Mouse (Mus musculus) neural tube, embryonic 14.5 days (tissue): ENCODE data around the gene Vwa8. TPM values are rescaled to one million over a fixed set of nuclear protein-coding genes. Genes with fewer than 3 reads are reported as not detected.

Source experiments
- ATAC-seq: fragments of 200-750 bp; cut with Nextera tagmentation; 2 replicates; pipeline ENCODE4 v1.8.0; 2017; ENCODE audit warnings: low read depth, mild to moderate bottlenecking, moderate TSS enrichment, moderate library complexity
- H3K27ac ChIP-seq: fragments of 300-500 bp; sonication (generic); 2 replicates; pipeline ENCODE4 v1.5.1; 2014; ENCODE audit warnings: low read depth, mild to moderate bottlenecking, control low read depth, low read length, moderate library complexity, mixed read lengths
- H3K27me3 ChIP-seq: fragments of 300-500 bp; sonication (generic); 2 replicates; pipeline ENCODE4 v1.6.1; 2014; ENCODE audit warnings: low read length; ENCODE audit not compliant: control insufficient read depth, insufficient read depth
- H3K36me3 ChIP-seq: fragments of 300-500 bp; sonication (generic); 2 replicates; pipeline ENCODE4 v1.6.1; 2014; ENCODE audit warnings: low read length, mixed read lengths; ENCODE audit not compliant: control insufficient read depth, insufficient read depth
- H3K4me1 ChIP-seq: fragments of 300-500 bp; sonication (generic); 2 replicates; pipeline ENCODE4 v1.6.1; 2014; ENCODE audit warnings: low read length; ENCODE audit not compliant: control insufficient read depth, insufficient read depth
- H3K4me2 ChIP-seq: fragments of 300-500 bp; sonication (generic); 2 replicates; pipeline ENCODE4 v1.6.1; 2014; ENCODE audit warnings: mild to moderate bottlenecking, low read depth, low read length, control low read depth
- H3K4me3 ChIP-seq: fragments of 300-500 bp; sonication (generic); 2 replicates; pipeline ENCODE4 v1.5.1; 2014; ENCODE audit warnings: low read depth, low read length, control low read depth, mixed read lengths
- H3K9ac ChIP-seq: fragments of 300-500 bp; sonication (generic); replicated peaks from 2 replicates; pipeline ENCODE4 v1.6.1; 2014; ENCODE audit warnings: low read depth, mild to moderate bottlenecking, control low read depth, low read length, mixed read lengths
- H3K9me3 ChIP-seq: fragments of 300-500 bp; sonication (generic); 2 replicates; pipeline ENCODE4 v1.6.1; 2016; ENCODE audit warnings: low read length; ENCODE audit not compliant: control insufficient read depth
- WGBS: fragments of 180-500 bp; shearing (Covaris S2); extraction: QIAGEN DNeasy Blood & Tissue Kit; methylation state at CpG from one replicate; pipeline ENCODE4 v1.1.7; 2014; 5-methylcytosine and 5-hydroxymethylcytosine counted together
- polyA plus RNA-seq: library from polyadenylated mRNA; unstranded; fragments of >200 nt; fragmentation: Nextera tagmentation; extraction: Ambion mirVana; gene quantifications from 2 replicates; pipeline ENCODE4 v1.2.1, GENCODE M21; 2014

Vwa8 gene
- polyA plus RNA-seq, 1 experiment from 2014 or later = 8.7 TPM

GRCm38 (mm10) chr14:78831158-78831557 lies 17.7 kb upstream of the Vwa8 start:
- ATAC-seq = no peak
- Histone ChIP-seq H3K4me1 (no peaks in the 10 kb centered on the region), H3K36me3 (no peaks in the 10 kb centered on the region), H3K27me3 (no peaks in the 10 kb centered on the region), H3K9me3 (no peaks in the 10 kb centered on the region), H3K9ac (no peak overlapping the region), H3K4me2 (no peak overlapping the region), H3K27ac (no peak overlapping the region), H3K4me3 (no peak overlapping the region)
- WGBS = 79% methylated on average over 4 of the region's 4 CpGs

GRCm38 (mm10) chr14:78847948-78848347 lies 904 bp upstream of the Vwa8 start:
- Histone ChIP-seq H3K27me3 (no peaks in the 10 kb centered on the region), H3K27ac (no peak overlapping the region), H3K36me3 (no peaks in the 10 kb centered on the region), H3K4me1 (peaks cover 10% of the 10 kb centered on the region; the same call in 1 of the 2 replicates), H3K4me2 (peak overlapping the region; percentile 76; the same call in 1 of the 2 replicates), H3K4me3 (no peak overlapping the region), H3K9me3 (no peaks in the 10 kb centered on the region), H3K9ac (no peak overlapping the region)
- 87% methylated on average over 1 of the region's 1 CpGs for WGBS
- ATAC-seq = no peak

GRCm38 (mm10) chr14:78848477-78848876 lies 375 bp upstream of the Vwa8 start:
- WGBS = 4% methylated on average over 3 of the region's 3 CpGs
- H3K36me3 ChIP-seq = no peaks in the 10 kb centered on the region
- H3K9me3 ChIP-seq = no peaks in the 10 kb centered on the region
- ATAC-seq = no peak
- peaks cover 10% of the 10 kb centered on the region; the same call in 1 of the 2 replicates for H3K4me1 ChIP-seq
- H3K27ac ChIP-seq = peak overlapping the region; percentile 80
- peak overlapping the region; percentile 92 for H3K4me3 ChIP-seq
- H3K9ac ChIP-seq = peak overlapping the region; percentile 93
- H3K27me3 ChIP-seq = no peaks in the 10 kb centered on the region
- peak overlapping the region; percentile 76 for H3K4me2 ChIP-seq

GRCm38 (mm10) chr14:78849961-78850578 lies 1.2 kb downstream of the Vwa8 start:
- no peaks in the 10 kb centered on the region for H3K36me3 ChIP-seq
- H3K9ac ChIP-seq = peak overlapping the region; percentile 93; the same call in 1 of the 2 replicates
- H3K9me3 ChIP-seq = no peaks in the 10 kb centered on the region
- peak overlapping the region; percentile 76; the same call in 1 of the 2 replicates for H3K4me2 ChIP-seq
- 50% methylated on average over 5 of the region's 5 CpGs for WGBS
- H3K27ac ChIP-seq = no peak overlapping the region
- no peak overlapping the region; the same call in 1 of the 2 replicates for H3K4me3 ChIP-seq
- ATAC-seq = no peak
- H3K4me1 ChIP-seq = peaks cover 10% of the 10 kb centered on the region; the same call in 1 of the 2 replicates
- no peaks in the 10 kb centered on the region for H3K27me3 ChIP-seq

GRCm38 (mm10) chr14:78850666-78851065 lies 1.8 kb downstream of the Vwa8 start:
- ATAC-seq = peak; percentile 32; the same call in 1 of the 2 replicates
- Histone ChIP-seq H3K27me3 (no peaks in the 10 kb centered on the region), H3K4me3 (no peak overlapping the region), H3K9me3 (no peaks in the 10 kb centered on the region), H3K36me3 (no peaks in the 10 kb centered on the region), H3K9ac (peak overlapping the region; percentile 37; the same call in 1 of the 2 replicates), H3K27ac (0 out of 2 replicates have a peak overlapping the region, but pooled peaks have one; percentile 16), H3K4me1 (peaks cover 10% of the 10 kb centered on the region; the same call in 1 of the 2 replicates), H3K4me2 (peak overlapping the region; percentile 16; the same call in 1 of the 2 replicates)
- whole genome bisulfite sequencing = 5% methylated on average over 8 of the region's 8 CpGs

GRCm38 (mm10) chr14:78851366-78851765 lies 2.5 kb downstream of the Vwa8 start:
- ATAC-seq = no peak
- 49% methylated on average over 3 of the region's 3 CpGs for WGBS
- Histone ChIP-seq H3K27me3 (no peaks in the 10 kb centered on the region), H3K4me1 (peaks cover 10% of the 10 kb centered on the region; the same call in 1 of the 2 replicates), H3K9me3 (no peaks in the 10 kb centered on the region), H3K27ac (no peak overlapping the region), H3K9ac (no peak overlapping the region), H3K4me3 (no peak overlapping the region), H3K4me2 (no peak overlapping the region; the same call in 1 of the 2 replicates), H3K36me3 (no peaks in the 10 kb centered on the region)

- WGBS = 62% methylated on average over 5 of the region's 5 CpGs
- Histone ChIP-seq H3K4me2 (no peak overlapping the region), H3K27me3 (no peaks in the 10 kb centered on the region), H3K4me3 (no peak overlapping the region), H3K9ac (no peak overlapping the region), H3K4me1 (peaks cover 10% of the 10 kb centered on the region; the same call in 1 of the 2 replicates), H3K36me3 (no peaks in the 10 kb centered on the region), H3K9me3 (no peaks in the 10 kb centered on the region), H3K27ac (no peak overlapping the region)
- ATAC-seq = no peak
Measured at GRCm38 (mm10) chr14:78852401-78853246, 3.8 kb downstream of the Vwa8 start.

- Histone ChIP-seq H3K4me3 (no peak overlapping the region), H3K4me2 (no peak overlapping the region), H3K27me3 (no peaks in the 10 kb centered on the region), H3K36me3 (no peaks in the 10 kb centered on the region), H3K9me3 (no peaks in the 10 kb centered on the region), H3K9ac (no peak overlapping the region), H3K4me1 (no peaks in the 10 kb centered on the region), H3K27ac (no peak overlapping the region)
- ATAC-seq = no peak
- WGBS = 95% methylated on average over 5 of the region's 5 CpGs
Measured at GRCm38 (mm10) chr14:78861156-78861555, 12.3 kb downstream of the Vwa8 start.

GRCm38 (mm10) chr14:78870036-78870435 lies 21.2 kb downstream of the Vwa8 start:
- 47% methylated on average over 2 of the region's 2 CpGs for WGBS
- H3K4me3 ChIP-seq = no peak overlapping the region
- H3K27me3 ChIP-seq = no peaks in the 10 kb centered on the region
- H3K9ac ChIP-seq = no peak overlapping the region
- H3K27ac ChIP-seq = no peak overlapping the region
- H3K4me2 ChIP-seq = no peak overlapping the region
- no peaks in the 10 kb centered on the region for H3K4me1 ChIP-seq
- peaks cover 3% of the 10 kb centered on the region; the same call in 1 of the 2 replicates for H3K36me3 ChIP-seq
- no peak for ATAC-seq
- no peaks in the 10 kb centered on the region for H3K9me3 ChIP-seq
